Mouse (Mus musculus) testis, adult 2 months (tissue): ENCODE measurements around the gene Slc5a3.

Experiments
- CTCF ChIP-seq: fragments of 200-500 bp; IDR thresholded peaks from 2 replicates; pipeline ENCODE4 v1.5.1; 2012; ENCODE audit warnings: low read depth, mild to moderate bottlenecking, inconsistent platforms, low read length, moderate library complexity; ENCODE audit not compliant: control insufficient read depth, insufficient read depth, insufficient replicate concordance
- POLR2A ChIP-seq: fragments of 200-500 bp; IDR thresholded peaks from 2 replicates; pipeline ENCODE4 v1.6.1; 2012; ENCODE audit warnings: low read depth, mild to moderate bottlenecking, inconsistent platforms, low read length, moderate library complexity; ENCODE audit not compliant: control insufficient read depth

DNA sequence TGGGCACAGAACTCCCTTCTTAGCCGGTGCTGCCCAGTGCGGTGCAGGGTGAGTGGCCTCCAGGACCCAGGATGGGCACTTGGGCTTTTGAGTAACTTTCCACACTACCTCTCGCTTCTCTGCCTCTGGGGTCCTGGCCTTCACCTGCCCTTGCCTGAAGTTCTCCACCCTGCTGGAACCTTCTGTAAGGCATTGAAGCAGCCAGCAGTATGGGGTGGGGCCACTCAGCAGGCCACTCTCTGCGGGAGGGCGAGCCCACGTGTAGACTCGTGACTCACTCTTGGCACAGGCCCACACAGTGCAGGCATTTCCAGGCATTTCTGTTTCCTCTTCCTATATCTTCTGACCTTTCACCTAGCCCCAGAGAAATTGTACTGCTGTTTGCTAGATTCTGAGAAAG, 18.7 kb upstream of the Slc5a3 start:
- TF ChIP-seq POLR2A (no peak), CTCF (no peak)
